Mouse (Mus musculus): ENCODE results near the gene Lgals7. TPM values are rescaled to one million over a fixed set of nuclear protein-coding genes. Genes with fewer than 3 reads are reported as not detected.

The Lgals7 gene
- 4.9 and 5.3 TPM in 2 replicates for polyA plus RNA-seq (2015; fragmentation: Nextera tagmentation; extraction: Ambion mirVana)

- Histone ChIP-seq H3K4me3 (ENCODE audit: low read length) (no peak within 1 kb of the TSS), H3K36me3 (ENCODE audit: control insufficient read depth, insufficient read depth, low read length) (no peaks in the 10 kb centered on the region), H3K9me3 (ENCODE audit: control insufficient read depth, low read length) (peaks cover 4% of the 10 kb centered on the region; the same call in 1 of the 2 replicates), H3K4me1 (ENCODE audit: control insufficient read depth, insufficient read depth, low read depth, low read length) (peaks cover 2% of the 10 kb centered on the region; the same call in 1 of the 2 replicates), H3K27me3 (replicated peaks; ENCODE audit: control insufficient read depth, insufficient read depth, low read length) (no peaks in the 10 kb centered on the region), H3K9ac (ENCODE audit: low read depth, low read length) (peak within 1 kb of the TSS; percentile 14; the same call in 1 of the 2 replicates), H3K4me2 (ENCODE audit: low read length) (no peak within 1 kb of the TSS), H3K27ac (ENCODE audit: low read depth, low read length) (no peak within 1 kb of the TSS)
- ATAC-seq = no peak
- WGBS = 78% methylated on average over 6 of the region's 6 CpGs
These were observed at the start of gene Lgals7 for GRCm38 (mm10) chr7:28863540-28863939. Gene Lgals7, plus strand, starts transcription at chr7:28863853.

GRCm38 (mm10) chr7:28814306-28815034 lies 49.2 kb upstream of the Lgals7 start:
- H3K4me1 ChIP-seq (ENCODE audit: control insufficient read depth, insufficient read depth, low read depth, low read length) = peaks cover 19% of the 10 kb centered on the region
- WGBS = 92% methylated on average over 5 of the region's 5 CpGs
- H3K9ac ChIP-seq (ENCODE audit: low read depth, low read length) = no peak overlapping the region
- H3K9me3 ChIP-seq (ENCODE audit: control insufficient read depth, low read length) = no peaks in the 10 kb centered on the region
- no peak overlapping the region for H3K4me3 ChIP-seq (ENCODE audit: low read length)
- no peak overlapping the region for H3K27ac ChIP-seq (ENCODE audit: low read depth, low read length)
- no peak for ATAC-seq
- no peak overlapping the region for H3K4me2 ChIP-seq (ENCODE audit: low read length)
- H3K36me3 ChIP-seq (ENCODE audit: control insufficient read depth, insufficient read depth, low read length) = peaks cover 54% of the 10 kb centered on the region
- H3K27me3 ChIP-seq (replicated peaks; ENCODE audit: control insufficient read depth, insufficient read depth, low read length) = no peaks in the 10 kb centered on the region

GRCm38 (mm10) chr7:28815230-28815629 lies 48.4 kb upstream of the Lgals7 start:
- H3K4me1 ChIP-seq (ENCODE audit: control insufficient read depth, insufficient read depth, low read depth, low read length) = peaks cover 24% of the 10 kb centered on the region
- WGBS = 89% methylated on average over 9 of the region's 9 CpGs
- no peak overlapping the region for H3K27ac ChIP-seq (ENCODE audit: low read depth, low read length)
- H3K4me2 ChIP-seq (ENCODE audit: low read length) = no peak overlapping the region
- no peaks in the 10 kb centered on the region for H3K27me3 ChIP-seq (replicated peaks; ENCODE audit: control insufficient read depth, insufficient read depth, low read length)
- H3K9me3 ChIP-seq (ENCODE audit: control insufficient read depth, low read length) = no peaks in the 10 kb centered on the region
- ATAC-seq = no peak
- peaks cover 62% of the 10 kb centered on the region for H3K36me3 ChIP-seq (ENCODE audit: control insufficient read depth, insufficient read depth, low read length)
- no peak overlapping the region for H3K4me3 ChIP-seq (ENCODE audit: low read length)
- no peak overlapping the region for H3K9ac ChIP-seq (ENCODE audit: low read depth, low read length)

- ATAC-seq = no peak
- Histone ChIP-seq H3K9me3 (ENCODE audit: control insufficient read depth, low read length) (no peaks in the 10 kb centered on the region), H3K36me3 (ENCODE audit: control insufficient read depth, insufficient read depth, low read length) (peaks cover 71% of the 10 kb centered on the region), H3K4me3 (ENCODE audit: low read length) (no peak overlapping the region), H3K4me2 (ENCODE audit: low read length) (no peak overlapping the region), H3K27ac (ENCODE audit: low read depth, low read length) (no peak overlapping the region), H3K4me1 (ENCODE audit: control insufficient read depth, insufficient read depth, low read depth, low read length) (peaks cover 24% of the 10 kb centered on the region), H3K9ac (ENCODE audit: low read depth, low read length) (no peak overlapping the region), H3K27me3 (replicated peaks; ENCODE audit: control insufficient read depth, insufficient read depth, low read length) (no peaks in the 10 kb centered on the region)
- WGBS = 75% methylated on average over 9 of the region's 9 CpGs
These were observed 47.5 kb upstream of the Lgals7 start for GRCm38 (mm10) chr7:28816201-28816600.

GRCm38 (mm10) chr7:28816920-28817319 lies 46.7 kb upstream of the Lgals7 start:
- Histone ChIP-seq H3K4me1 (ENCODE audit: control insufficient read depth, insufficient read depth, low read depth, low read length) (peaks cover 25% of the 10 kb centered on the region), H3K36me3 (ENCODE audit: control insufficient read depth, insufficient read depth, low read length) (peaks cover 76% of the 10 kb centered on the region), H3K9ac (ENCODE audit: low read depth, low read length) (no peak overlapping the region), H3K27me3 (replicated peaks; ENCODE audit: control insufficient read depth, insufficient read depth, low read length) (no peaks in the 10 kb centered on the region), H3K9me3 (ENCODE audit: control insufficient read depth, low read length) (no peaks in the 10 kb centered on the region), H3K4me2 (ENCODE audit: low read length) (no peak overlapping the region), H3K4me3 (ENCODE audit: low read length) (no peak overlapping the region), H3K27ac (ENCODE audit: low read depth, low read length) (no peak overlapping the region)
- 89% methylated on average over 10 of the region's 10 CpGs for WGBS
- ATAC-seq = no peak

GRCm38 (mm10) chr7:28817524-28817923 lies 46.1 kb upstream of the Lgals7 start:
- no peak overlapping the region for H3K27ac ChIP-seq (ENCODE audit: low read depth, low read length)
- no peak overlapping the region for H3K4me3 ChIP-seq (ENCODE audit: low read length)
- H3K27me3 ChIP-seq (replicated peaks; ENCODE audit: control insufficient read depth, insufficient read depth, low read length) = no peaks in the 10 kb centered on the region
- H3K9ac ChIP-seq (ENCODE audit: low read depth, low read length) = no peak overlapping the region
- H3K36me3 ChIP-seq (ENCODE audit: control insufficient read depth, insufficient read depth, low read length) = peaks cover 82% of the 10 kb centered on the region
- no peak for ATAC-seq
- WGBS = 74% methylated on average over 6 of the region's 6 CpGs
- peaks cover 19% of the 10 kb centered on the region for H3K4me1 ChIP-seq (ENCODE audit: control insufficient read depth, insufficient read depth, low read depth, low read length)
- H3K4me2 ChIP-seq (ENCODE audit: low read length) = no peak overlapping the region
- no peaks in the 10 kb centered on the region for H3K9me3 ChIP-seq (ENCODE audit: control insufficient read depth, low read length)

GRCm38 (mm10) chr7:28817957-28818356 lies 45.7 kb upstream of the Lgals7 start:
- Histone ChIP-seq H3K4me1 (ENCODE audit: control insufficient read depth, insufficient read depth, low read depth, low read length) (peaks cover 15% of the 10 kb centered on the region), H3K9ac (ENCODE audit: low read depth, low read length) (0 out of 2 replicates have a peak overlapping the region, but pooled peaks have one; percentile 8)
- WGBS = 79% methylated on average over 4 of the region's 4 CpGs

GRCm38 (mm10) chr7:28818436-28818835 lies 45.2 kb upstream of the Lgals7 start:
- Histone ChIP-seq H3K4me2 (ENCODE audit: low read length) (no peak overlapping the region), H3K9me3 (ENCODE audit: control insufficient read depth, low read length) (no peaks in the 10 kb centered on the region), H3K27ac (ENCODE audit: low read depth, low read length) (no peak overlapping the region), H3K36me3 (ENCODE audit: control insufficient read depth, insufficient read depth, low read length) (peaks cover 82% of the 10 kb centered on the region), H3K9ac (ENCODE audit: low read depth, low read length) (no peak overlapping the region), H3K4me3 (ENCODE audit: low read length) (no peak overlapping the region), H3K4me1 (ENCODE audit: control insufficient read depth, insufficient read depth, low read depth, low read length) (peaks cover 12% of the 10 kb centered on the region), H3K27me3 (replicated peaks; ENCODE audit: control insufficient read depth, insufficient read depth, low read length) (no peaks in the 10 kb centered on the region)
- WGBS = 79% methylated on average over 18 of the region's 18 CpGs
- no peak for ATAC-seq

More at GRCm38 (mm10) chr7:28817957-28818356, 45.7 kb upstream of the Lgals7 start:
- no peak overlapping the region for H3K4me3 ChIP-seq (ENCODE audit: low read length)
- H3K27ac ChIP-seq (ENCODE audit: low read depth, low read length) = no peak overlapping the region
- peaks cover 86% of the 10 kb centered on the region for H3K36me3 ChIP-seq (ENCODE audit: control insufficient read depth, insufficient read depth, low read length)
- H3K27me3 ChIP-seq (replicated peaks; ENCODE audit: control insufficient read depth, insufficient read depth, low read length) = no peaks in the 10 kb centered on the region
- no peaks in the 10 kb centered on the region for H3K9me3 ChIP-seq (ENCODE audit: control insufficient read depth, low read length)
- ATAC-seq = no peak
- no peak overlapping the region for H3K4me2 ChIP-seq (ENCODE audit: low read length)

- H3K4me1 ChIP-seq (ENCODE audit: control insufficient read depth, insufficient read depth, low read depth, low read length) = peaks cover 12% of the 10 kb centered on the region
These were observed 44.7 kb upstream of the Lgals7 start for GRCm38 (mm10) chr7:28818861-28819452.

More at GRCm38 (mm10) chr7:28818861-28819452, 44.7 kb upstream of the Lgals7 start:
- no peak overlapping the region for H3K4me2 ChIP-seq (ENCODE audit: low read length)
- H3K27me3 ChIP-seq (replicated peaks; ENCODE audit: control insufficient read depth, insufficient read depth, low read length) = no peaks in the 10 kb centered on the region
- H3K9ac ChIP-seq (ENCODE audit: low read depth, low read length) = no peak overlapping the region
- H3K4me3 ChIP-seq (ENCODE audit: low read length) = no peak overlapping the region
- no peaks in the 10 kb centered on the region for H3K9me3 ChIP-seq (ENCODE audit: control insufficient read depth, low read length)
- no peak overlapping the region for H3K27ac ChIP-seq (ENCODE audit: low read depth, low read length)
- ATAC-seq = no peak
- peaks cover 76% of the 10 kb centered on the region for H3K36me3 ChIP-seq (ENCODE audit: control insufficient read depth, insufficient read depth, low read length)
- WGBS = 85% methylated on average over 4 of the region's 4 CpGs
